Mouse (Mus musculus): ENCODE results near the gene Lsm7. TPM values are rescaled to one million over a fixed set of nuclear protein-coding genes. Genes with fewer than 3 reads are reported as not detected.

Lsm7 gene
- 100 to 1,000 TPM; 202 to 214 TPM for polyA plus RNA-seq (2017; shearing (Covaris generic))

DNA sequence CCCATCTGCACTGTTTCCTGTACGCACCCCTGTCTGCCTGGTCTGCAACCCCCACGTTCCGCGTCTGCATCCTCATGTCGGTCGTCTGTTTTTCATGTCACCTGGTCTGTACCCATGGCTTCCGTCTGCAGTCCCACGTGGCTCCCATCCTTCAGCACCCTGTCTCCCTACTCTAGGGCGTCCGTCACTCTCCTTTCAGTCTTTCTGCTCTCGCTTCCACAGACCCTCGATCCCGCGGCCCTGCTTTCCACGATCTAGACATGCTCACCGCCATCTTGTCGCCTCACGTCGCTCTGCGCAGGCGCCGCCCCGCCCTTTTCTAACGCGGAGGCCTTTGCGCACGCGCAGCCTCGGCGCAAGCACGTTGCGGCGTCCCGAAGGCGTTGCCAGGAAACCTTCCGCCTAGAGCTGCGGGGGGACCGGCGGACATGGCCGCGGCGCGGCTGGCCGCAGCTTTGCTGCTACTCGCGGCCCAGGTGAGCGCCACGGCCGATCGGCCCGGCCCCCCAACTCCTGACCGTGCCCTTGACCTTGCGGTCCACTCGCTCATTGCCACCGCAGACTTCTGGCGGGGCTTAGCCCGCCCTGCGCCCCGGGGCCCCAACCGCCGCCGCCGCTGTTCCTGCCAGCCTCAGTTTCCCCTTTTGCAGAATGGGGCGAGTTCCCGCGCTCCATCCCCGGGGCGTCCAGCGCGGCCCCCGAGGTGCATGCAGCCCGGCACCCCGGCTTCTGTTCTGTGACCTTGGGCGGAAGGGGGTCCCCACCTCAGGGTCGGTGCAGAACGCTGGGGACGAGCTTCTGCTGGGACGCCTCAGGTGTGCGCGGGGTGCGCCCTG is at the start of gene Lsm7, which contains the start of gene Sppl2b:
TSS of gene Lsm7 (minus strand) at position 297 of the 836 bp plus-strand sequence.
TSS of gene Sppl2b (plus strand) at position 363 of the 836 bp plus-strand sequence.
- ATAC-seq, result peak; percentile 70

DNA sequence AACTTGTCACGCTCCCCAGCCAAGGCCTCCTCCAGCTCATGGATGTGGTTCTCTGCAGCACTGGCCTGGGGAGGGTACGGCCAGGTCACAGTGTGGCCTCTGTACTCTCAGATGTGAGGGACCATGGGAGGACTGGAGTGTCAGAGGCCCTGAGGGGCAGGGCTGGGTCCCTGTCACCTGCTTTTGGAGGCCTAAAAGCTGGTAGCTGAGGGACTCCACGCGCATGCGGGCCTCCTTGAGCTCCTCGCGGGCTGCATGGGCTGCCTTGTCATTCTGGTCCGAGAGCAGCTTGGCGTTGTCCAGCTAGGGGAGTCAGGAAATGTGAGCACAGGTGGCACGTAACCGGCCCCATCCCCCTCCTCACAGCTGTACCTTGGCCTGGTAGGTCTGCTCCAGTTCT is 49.7 kb upstream of the Lsm7 start:
- ATAC-seq, result no peak

DNA sequence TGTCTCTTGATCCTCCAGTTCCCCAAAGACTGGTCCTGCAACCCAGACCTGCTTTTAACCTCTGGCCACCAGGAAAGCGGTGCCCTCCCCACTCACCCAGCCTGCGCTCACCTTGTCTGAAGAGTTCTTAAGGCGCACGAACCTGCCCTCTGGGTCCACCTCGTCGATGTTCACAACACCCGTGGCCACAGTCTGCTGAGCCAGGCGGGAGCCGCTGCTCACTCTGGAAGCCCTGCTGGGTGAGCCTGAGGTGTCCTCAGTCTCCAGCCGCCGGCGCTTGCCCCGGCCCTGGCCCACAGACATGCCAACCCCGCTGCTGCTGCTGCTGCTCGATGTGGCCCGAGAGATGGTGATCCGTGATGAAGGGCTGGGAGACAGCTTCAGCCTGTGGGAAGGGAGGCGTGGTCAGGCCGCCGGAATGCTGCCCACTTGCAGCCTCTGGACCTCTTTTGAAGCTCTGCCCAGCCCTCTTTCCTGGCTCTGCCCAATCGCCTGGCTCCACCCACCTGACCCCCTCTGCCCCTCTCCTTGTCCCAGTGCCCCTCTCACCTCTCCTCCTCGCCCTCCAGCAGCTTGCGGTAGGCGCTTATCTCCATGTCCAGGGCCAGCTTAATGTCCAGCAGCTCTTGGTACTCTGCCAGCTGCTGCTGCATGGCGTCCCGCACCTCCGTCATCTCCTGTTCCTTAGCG is 49.1 kb upstream of the Lsm7 start:
- ATAC-seq, result no peak

DNA sequence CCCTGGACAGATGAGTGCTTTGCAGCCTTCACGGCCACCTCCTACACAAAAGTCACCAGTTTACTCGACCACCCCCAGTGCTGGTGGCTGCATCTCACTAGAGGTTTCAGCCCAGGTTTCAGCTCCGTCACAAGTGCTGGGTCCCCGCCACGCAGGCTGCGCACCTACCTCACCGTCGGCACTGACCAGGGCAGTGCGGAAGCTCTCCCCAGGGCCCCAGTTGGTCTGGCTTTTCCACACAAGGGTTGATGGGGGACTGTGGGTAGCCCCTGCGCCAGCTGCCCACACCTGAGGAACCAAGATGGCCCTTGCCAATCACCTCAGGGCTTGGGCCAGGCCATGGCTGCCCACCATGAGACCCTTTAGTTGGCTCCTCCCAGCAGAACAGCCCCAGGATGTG is 48.3 kb upstream of the Lsm7 start:
- ATAC-seq, result no peak

DNA sequence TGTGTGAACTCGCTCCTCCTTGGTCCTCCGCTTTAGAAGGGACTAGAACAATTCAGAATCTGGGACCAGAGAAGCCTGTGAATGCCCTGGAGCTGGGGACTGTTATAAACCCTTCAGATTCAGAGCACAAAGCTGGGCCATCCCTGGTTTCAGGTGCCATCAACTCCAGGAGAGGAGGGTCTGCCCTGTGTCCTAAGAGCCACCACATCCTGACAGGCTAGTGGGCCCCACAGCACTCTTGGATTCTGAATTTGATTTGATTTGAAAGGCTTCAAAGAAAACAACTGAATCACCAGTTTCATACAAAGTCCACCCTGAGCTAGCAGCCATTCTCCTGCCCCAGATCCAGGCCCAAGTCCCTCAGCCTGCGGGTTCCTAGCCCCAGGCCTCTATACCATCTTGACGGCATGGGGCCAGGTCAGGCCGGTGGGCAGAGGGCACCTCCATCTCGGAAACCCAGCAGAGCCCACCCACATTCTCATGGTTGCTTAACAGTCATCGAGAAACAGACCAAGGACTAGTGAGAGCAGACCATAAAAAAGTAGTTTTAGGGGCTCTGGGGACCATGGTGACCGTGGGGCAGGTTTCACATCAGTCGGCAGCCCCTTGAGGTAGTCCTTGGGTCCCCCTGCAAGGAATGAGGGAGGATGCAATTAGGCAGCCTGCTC is 47.4 kb upstream of the Lsm7 start:
- ATAC-seq, result no peak

DNA sequence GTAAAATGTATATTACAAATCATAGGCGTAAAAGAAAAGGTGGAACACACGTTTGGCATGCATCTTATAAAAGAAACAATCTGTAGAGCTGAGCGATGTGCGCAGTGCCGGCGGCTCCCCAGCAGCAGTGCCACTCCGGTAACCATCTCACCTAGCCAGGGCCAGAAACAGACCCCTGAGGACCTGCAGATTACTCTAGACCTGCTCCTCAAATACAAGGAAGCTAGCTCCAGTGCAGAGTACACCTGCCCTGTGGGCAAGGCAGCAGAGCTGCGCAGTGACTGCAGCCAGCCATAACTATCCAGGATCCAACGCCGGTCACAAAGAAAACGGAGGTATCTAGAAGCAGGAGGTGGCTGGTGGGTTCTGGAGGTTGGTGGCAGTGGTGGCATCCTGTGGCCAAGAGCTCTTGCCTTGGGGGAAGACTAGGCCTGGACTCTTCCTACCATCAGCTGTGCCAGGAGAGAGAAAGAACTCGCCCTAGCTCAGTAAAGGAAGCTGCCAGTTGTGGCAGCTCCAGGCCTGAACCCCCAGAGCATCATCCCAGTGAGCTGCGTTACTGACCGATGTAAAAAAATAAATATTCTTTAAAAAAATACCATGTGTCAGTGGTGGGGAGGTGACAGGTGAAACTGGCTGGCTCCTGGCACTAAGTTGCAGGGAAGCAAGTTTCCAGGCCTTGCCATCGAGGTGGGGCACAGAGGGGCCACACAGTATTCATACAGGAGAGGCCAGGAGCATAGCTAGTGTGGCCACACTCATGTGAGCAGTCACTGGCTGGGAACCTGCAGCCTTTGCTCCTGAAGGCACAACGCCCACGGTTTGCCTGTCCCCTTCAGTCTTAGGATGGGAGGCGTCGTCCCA is 46.6 kb upstream of the Lsm7 start:
- ATAC-seq, result no peak

DNA sequence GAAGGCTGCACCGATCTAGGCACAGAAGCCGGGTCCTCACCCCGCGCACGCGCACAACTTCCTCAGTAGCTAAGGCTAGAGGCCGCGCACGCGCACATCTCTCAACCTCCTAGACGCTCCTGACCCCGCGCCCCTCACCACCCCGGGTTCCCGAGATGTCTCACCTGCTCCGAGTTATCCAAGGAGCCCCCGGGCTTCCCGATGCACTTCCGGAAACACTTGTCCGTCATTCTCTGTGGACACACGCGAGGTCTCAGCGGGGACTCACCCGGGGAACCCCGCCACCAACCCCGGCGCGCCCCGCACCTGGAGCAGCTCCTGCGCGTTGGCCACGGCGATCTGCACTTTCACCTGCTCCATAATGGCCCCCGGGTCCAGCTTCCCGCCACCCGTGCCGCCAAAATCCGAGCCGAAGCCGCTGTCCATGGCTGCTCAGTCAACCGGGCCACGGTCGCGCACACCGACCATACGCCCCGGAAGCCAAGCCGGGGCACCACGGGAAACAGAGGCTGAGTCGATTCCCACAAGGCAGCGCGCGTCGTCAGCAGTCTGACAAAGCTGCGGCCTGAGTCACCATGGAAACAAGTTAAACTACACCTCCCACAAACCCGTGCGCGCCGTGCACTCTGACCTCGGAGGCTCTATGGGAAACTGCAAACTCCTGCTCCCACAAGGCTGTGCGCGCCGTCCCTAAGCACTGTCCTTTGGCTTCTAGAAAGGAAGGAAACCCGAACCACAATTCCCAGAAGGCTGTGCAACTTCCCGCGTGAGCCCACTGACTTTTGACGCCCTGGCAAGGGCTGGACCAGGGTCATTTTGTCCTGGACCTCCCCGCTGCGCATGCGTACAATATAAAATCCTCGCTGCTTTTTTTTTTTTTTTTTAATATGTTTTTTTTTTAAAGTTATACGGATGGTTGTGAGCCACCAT is 45.6 kb upstream of the Lsm7 start, which contains the start of gene Timm13:
TSS of gene Timm13 (minus strand) at position 652 of the 930 bp plus-strand sequence.
- ATAC-seq, result peak; percentile 97

DNA sequence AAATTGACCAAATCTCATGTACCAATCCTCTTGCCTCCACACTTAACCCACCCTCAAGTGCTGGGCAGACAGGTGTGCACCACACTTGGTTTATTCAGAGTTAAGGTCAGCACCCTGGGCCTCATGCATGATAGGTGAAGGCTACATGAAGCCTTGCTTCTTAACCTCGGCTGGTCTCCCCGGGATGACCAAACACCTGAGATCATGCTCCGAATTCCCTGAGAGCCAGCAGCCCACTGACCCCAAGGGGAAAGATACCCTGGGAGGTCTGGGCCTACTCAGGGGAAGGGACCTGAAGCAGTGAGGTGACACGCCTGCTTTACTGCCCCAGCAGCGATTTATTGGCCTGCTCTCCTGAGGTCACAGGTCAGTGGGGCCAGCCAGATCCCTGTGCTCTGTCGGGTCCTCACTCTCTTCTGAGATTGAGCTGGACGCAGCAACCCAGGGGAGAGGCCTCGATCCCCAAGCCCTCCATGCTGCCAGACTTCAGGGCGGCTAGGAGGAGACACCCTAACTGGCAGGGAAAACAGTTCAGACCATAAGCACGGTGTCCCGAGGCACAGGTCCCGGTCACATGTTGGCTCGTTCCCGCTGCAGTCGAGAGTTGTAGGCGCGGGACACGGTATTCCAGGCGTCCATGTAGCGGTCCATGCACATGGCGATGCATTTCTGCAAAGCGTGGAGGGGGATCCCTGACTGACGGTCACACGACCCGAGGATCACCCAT is 44.7 kb upstream of the Lsm7 start:
- no peak for ATAC-seq

DNA sequence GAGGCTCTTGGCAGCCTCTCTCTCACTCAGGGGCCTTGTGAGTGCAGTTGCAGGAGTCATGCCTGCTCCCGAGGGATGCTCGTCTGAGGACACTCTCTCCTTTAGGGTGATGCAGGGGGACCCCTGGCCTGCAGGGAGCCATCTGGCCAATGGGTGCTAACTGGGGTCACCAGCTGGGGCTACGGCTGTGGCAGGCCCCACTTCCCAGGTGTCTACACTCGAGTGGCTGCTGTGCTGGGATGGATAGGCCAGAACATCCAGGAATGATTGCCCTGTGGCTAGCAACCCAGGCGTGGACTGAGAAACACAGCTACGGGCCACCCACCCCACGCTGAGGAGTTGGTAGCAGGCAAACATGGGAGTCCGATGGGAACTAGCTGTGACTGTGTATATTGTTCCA is 44.1 kb upstream of the Lsm7 start:
- ATAC-seq, result no peak

DNA sequence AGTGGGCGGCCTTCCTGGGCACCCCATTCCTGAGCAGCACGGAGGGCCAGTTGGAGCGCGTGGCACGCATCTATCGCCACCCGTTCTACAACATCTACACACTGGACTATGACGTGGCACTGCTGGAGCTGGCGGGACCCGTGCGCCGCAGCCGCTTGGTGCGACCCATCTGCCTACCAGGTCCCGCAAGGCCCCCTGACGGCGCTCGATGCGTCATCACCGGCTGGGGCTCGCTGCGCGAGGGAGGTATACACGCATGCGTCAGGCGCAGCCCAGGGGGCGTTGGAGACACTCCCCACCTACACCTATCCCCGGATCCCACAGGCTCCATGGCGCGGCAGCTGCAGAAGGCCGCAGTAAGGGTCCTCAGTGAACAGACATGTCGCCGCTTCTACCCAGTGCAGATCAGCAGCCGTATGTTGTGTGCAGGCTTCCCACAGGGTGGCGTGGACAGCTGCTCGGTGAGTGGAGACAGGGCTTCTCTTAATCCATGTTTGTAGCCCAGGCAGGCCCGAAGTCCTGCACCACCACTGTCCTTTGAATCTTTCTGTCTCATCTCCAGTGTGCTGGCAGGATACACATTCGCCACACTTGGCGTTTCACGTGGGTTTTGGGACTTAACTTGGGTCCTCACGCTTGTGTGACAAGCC is 43.0 kb upstream of the Lsm7 start:
- no peak for ATAC-seq

DNA sequence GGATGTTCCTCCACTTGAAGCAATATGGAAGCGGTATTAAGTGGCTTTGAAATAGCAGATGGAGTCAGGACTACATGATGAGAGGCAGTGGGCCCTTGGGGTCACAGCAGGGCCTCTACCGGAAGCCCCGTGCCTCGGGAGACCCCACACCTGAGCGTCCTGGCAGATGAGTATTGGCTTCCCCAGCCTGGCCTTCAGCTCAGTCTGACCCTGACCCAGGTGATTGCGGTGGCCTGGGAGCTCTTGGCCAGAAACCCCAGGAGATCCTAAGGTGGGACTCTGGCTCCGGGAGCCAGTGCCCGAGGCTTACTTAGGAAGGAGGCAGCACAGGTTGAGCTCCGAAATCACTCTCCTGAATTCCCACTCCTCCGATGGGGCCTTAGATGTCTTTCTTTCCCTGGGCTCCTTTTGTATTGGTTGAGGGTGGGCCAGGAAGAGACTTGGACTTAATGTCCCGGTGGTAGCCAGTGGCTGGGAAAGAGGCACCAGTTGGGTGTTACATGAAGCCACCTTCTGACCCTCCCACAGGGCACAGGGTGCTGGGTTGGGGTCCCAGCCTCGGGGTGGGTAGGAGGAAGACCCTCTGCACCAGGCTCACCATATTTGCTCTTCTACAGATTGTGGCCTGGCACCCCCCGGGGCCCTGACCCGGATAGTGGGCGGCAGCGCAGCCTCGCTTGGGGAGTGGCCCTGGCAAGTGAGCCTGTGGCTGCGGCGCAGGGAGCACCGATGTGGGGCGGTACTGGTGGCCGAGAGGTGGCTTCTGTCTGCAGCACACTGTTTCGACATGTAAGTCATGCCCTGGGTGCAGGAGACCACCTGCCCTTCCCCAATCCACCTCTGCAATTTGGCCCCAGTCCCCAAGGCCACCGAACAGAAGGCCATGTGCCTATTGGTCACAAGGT is 41.8 kb upstream of the Lsm7 start:
- ATAC-seq, result no peak

DNA sequence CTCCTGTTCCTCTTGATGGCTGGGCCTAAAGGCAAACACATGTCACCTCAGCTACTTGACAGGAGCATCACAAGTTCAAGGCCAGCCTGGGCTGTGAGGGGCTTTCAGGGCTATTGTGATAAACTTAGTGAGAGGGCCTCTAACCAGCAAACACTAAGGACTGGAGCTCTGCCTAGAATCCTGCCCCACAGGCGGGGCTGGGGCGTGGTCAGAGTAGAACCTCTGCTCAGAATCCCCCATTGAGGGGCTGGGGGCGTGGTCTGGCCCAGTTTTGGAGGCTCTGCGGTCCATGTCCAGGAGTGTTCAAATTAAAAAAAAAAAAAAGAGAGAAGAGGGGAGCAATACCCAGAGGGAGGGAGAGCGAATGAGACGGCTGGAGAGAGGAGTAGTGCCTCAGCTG is 40.7 kb upstream of the Lsm7 start:
- ATAC-seq, result no peak

DNA sequence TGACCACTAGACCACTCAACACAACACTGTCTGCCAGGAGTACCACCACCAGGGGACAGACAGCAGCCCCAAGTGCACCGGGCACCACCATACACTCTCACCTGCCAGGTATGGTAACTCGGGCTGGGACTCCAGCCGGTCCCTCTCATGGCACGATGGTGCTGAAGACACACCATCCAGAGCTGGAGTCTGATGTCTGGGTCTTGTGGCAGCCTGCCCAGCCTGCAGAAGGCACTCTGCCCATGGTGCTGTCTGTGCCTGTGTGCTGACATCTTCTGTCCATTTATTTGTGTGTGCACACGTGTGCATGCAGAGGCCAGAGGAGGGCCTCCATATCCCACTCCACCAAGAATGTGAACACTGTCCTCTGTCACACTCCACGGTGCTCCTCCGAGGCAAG is 40.1 kb upstream of the Lsm7 start:
- ATAC-seq, result no peak

DNA sequence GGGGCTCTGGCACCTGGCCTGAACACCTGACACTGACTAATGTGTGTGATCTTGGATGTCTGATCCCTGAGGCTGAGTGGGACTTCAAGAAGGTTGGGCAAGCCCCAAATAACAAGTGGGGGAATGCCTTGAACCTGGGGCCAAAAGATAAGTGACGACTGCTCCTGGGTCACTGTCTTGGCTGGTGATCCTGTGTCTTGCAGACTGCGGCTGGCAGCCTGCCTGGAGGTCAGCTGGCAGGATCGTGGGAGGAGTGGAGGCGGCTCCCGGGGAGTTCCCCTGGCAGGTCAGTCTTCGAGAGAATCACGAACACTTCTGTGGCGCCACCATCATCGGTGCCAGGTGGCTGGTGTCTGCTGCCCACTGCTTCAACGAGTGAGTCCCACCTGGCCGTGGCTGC is 32.2 kb upstream of the Lsm7 start:
- ATAC-seq, result no peak

DNA sequence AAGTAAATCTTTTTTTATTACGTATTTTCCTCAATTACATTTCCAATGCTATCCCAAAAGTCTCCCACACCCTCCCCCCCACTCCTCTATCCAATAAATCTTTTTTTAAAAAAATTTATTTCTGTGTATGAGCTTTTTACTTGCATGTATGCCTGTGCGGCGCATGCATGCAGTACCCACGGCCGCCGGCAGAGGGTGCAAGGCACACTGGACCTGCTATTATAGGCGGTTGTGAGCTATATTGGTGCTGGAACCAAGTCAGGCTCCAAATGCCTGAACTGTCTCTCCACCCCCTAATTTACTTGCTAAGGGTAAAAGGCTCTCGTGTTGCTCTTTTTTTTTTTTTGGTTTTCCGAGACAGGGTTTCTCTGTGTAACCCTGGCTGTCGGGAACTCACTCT is 26.3 kb upstream of the Lsm7 start:
- ATAC-seq, result no peak

DNA sequence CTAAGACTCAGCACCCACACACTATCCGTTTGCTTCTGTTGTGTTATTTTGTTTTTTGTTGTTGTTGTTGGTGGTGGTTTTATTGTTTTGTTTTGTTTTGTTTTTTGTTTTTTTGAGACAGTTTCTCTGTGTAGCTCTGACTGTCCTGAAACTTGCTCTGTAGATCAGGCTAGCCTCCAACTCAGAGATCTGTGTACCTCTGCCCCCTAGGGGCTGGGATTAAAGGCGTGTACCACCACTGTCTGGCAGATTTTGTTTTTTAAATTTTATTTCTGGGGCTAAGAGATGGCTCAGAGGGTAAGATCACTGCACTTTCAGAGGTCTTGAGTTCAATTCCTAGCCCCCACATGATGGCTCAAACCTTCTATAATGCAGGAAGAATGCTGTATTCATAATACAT is 25.9 kb upstream of the Lsm7 start:
- ATAC-seq, result no peak

DNA sequence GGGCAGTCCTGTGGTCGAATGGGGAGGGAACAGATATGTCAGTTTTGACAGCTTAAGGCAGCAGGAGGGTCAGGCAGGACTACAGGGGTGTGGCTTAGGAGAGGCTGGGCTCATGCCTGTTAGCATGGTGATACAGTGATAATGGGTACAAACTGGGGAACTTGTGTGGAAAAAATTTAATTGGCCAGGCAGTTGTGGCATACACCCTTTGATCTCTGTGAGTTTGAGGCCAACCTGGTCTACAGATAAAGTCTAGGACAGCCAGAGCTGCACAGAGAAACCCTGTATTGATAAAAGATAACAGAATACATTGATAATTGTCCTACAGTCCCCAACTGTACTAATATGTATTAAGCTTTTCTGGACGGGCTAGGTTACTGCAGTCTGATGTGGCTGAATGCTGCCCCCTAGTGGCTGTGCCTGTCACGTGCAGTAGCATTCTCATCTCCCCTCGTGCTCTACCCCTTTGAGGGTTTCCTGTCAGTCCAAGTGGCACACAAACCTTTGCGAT is 25.2 kb upstream of the Lsm7 start:
- peak; percentile 54 for ATAC-seq

DNA sequence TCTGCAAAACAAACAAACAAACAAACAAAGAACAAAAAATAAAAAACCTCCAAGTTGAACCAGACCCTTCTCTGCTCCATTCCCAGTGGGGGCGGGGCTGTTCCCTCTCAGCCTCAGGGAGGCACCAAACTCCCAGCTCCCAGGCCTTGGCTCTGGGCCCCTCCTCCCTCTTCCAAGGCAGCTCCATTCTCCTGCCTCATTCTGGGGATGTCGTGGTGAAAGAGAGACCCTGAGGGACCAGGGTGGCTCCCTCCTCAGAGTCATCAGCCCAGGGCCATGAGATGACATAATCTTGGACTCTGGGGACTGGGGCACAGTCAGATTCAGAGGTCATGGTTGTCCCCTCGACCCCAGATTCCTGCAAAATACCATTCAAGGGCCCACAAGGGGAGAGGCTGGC is 21.6 kb upstream of the Lsm7 start:
- no peak for ATAC-seq

DNA sequence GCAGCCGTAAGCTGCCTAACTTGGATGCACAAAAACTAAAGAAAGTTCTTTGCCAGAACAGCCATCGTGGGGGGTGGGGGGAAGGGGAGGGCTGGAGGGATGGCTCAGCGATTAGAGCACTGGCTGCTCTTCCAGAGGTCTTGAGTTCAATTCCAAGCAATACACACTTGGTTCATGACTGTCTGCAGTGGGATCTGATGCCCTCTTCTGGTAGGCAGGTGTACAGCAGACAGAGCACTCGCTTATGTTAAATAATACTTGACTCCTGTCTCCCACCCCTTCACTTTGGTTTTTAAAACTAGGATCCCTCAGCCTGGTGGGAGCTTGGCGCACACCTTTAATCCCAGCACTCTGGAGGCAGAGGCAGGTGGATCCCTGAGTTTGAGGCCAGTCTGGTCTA is 21.0 kb upstream of the Lsm7 start:
- peak; percentile 54 for ATAC-seq

Measured in activated CD4-positive, CD25-positive, alpha-beta regulatory T cell, adult 4 months (primary cell).